Mouse (Mus musculus) G1E (cell line): ENCODE data around the gene Cpne6.

Experiments
- CTCF ChIP-seq: IDR thresholded peaks from 2 replicates; pipeline ENCODE4 v1.5.1; 2012; ENCODE audit warnings: low read depth, low read length, inconsistent platforms, mixed read lengths
- GATA1 ChIP-seq: IDR thresholded peaks from 2 replicates; pipeline ENCODE4 v1.6.1; 2012; ENCODE audit warnings: borderline replicate concordance, low read length, inconsistent platforms, mixed read lengths

DNA sequence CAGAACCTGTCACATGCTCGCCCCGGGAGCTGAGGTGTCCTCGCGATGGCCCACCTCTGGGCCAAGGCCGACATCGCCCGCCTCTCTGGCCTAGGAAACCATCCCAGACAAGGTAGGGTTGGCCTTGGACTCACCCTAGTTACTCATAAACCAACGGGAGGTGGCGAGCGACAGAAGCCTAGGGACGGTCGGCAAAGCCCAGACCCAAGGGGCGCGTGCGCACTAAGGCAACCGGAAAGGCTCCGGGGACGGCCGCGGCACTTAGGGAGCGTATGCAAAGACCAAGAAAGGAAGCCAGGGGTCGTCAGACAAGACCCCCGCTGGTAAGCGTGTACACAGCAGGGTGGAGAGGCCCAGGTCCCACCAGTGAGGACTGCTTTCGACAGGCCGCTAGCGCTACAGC, 49.6 kb downstream of the Cpne6 start, which contains the start of gene Dcaf11:
- TF ChIP-seq CTCF (no peak), GATA1 (no peak)
